Mouse (Mus musculus) embryonic facial prominence, embryonic 10.5 days (tissue): ENCODE measurements at regions not wholly inside any gene's neighbourhood (a gene's known extent, or its start where the extent isn't known, plus 50 kb on each side); places are given as distances from the start of the nearest gene placed in this dataset.

ENCODE experiments used
- DNase-seq: peaks from one replicate; pipeline ENCODE4 v3.0.0-alpha.2; 2017; ENCODE audit warnings: low spot score
- H3K27ac ChIP-seq: fragments of 300-500 bp; sonication (generic); replicated peaks from 2 replicates; pipeline ENCODE4 v1.5.1; 2016; ENCODE audit warnings: mild to moderate bottlenecking
- H3K27me3 ChIP-seq: fragments of 300-500 bp; sonication (generic); replicated peaks from 2 replicates; pipeline ENCODE4 v1.6.1; 2016; ENCODE audit warnings: low read depth, mild to moderate bottlenecking; ENCODE audit not compliant: poor library complexity, severe bottlenecking
- H3K36me3 ChIP-seq: fragments of 300-500 bp; sonication (generic); replicated peaks from 2 replicates; pipeline ENCODE4 v1.6.1; 2016; ENCODE audit warnings: mild to moderate bottlenecking, moderate library complexity
- H3K4me1 ChIP-seq: fragments of 300-500 bp; sonication (generic); 2 replicates; pipeline ENCODE4 v1.6.1; 2016
- H3K4me3 ChIP-seq: fragments of 300-500 bp; sonication (generic); 2 replicates; pipeline ENCODE4 v1.5.1; 2016; ENCODE audit warnings: mild to moderate bottlenecking, moderate library complexity
- H3K9me3 ChIP-seq: fragments of 300-500 bp; sonication (generic); 2 replicates; pipeline ENCODE4 v1.6.1; 2016; ENCODE audit warnings: mild to moderate bottlenecking
- WGBS: fragments of 180-500 bp; shearing (Covaris S2); methylation state at CpG from one replicate; pipeline ENCODE4 v1.1.7; 2016; 5-methylcytosine and 5-hydroxymethylcytosine counted together

GRCm38 (mm10) chr3:148413027-148413426 is 577.3 kb downstream of the Adgrl2 start:
- DNase-seq: no peak
- Histone ChIP-seq H3K4me1 (peaks cover 6% of the 10 kb centered on the region), H3K27me3 (no peaks in the 10 kb centered on the region), H3K4me3 (no peak overlapping the region), H3K36me3 (no peaks in the 10 kb centered on the region), H3K9me3 (no peaks in the 10 kb centered on the region), H3K27ac (no peak overlapping the region)
- 87% methylated on average over 1 of the region's 1 CpGs for WGBS

GRCm38 (mm10) chr3:148412191-148412590 is 578.2 kb downstream of the Adgrl2 start:
- Histone ChIP-seq H3K27me3 (no peaks in the 10 kb centered on the region), H3K4me1 (no peaks in the 10 kb centered on the region), H3K36me3 (no peaks in the 10 kb centered on the region), H3K9me3 (no peaks in the 10 kb centered on the region), H3K4me3 (no peak overlapping the region), H3K27ac (no peak overlapping the region)
- no peak for DNase-seq
- 70% methylated on average over 1 of the region's 1 CpGs for WGBS

GRCm38 (mm10) chr3:148398349-148398748 is 592.0 kb downstream of the Adgrl2 start:
- 13% methylated on average over 7 of the region's 7 CpGs for WGBS
- peaks cover 20% of the 10 kb centered on the region for H3K4me1 ChIP-seq
- H3K27ac ChIP-seq: no peak overlapping the region
- no peak overlapping the region for H3K4me3 ChIP-seq
- no peaks in the 10 kb centered on the region for H3K36me3 ChIP-seq
- H3K27me3 ChIP-seq: no peaks in the 10 kb centered on the region
- no peaks in the 10 kb centered on the region for H3K9me3 ChIP-seq
- DNase-seq: peak; percentile 39

GRCm38 (mm10) chr3:148387550-148387949 is 602.8 kb downstream of the Adgrl2 start:
- peak overlapping the region; percentile 60; the same call in 1 of the 2 replicates for H3K27ac ChIP-seq
- WGBS: 69% methylated on average over 6 of the region's 6 CpGs

GRCm38 (mm10) chr3:148385712-148386111 is 604.6 kb downstream of the Adgrl2 start:
- H3K9me3 ChIP-seq: no peaks in the 10 kb centered on the region
- H3K36me3 ChIP-seq: no peaks in the 10 kb centered on the region
- H3K4me3 ChIP-seq: no peak overlapping the region
- no peak for DNase-seq
- no peak overlapping the region for H3K27ac ChIP-seq
- 92% methylated on average over 7 of the region's 7 CpGs for WGBS
- H3K27me3 ChIP-seq: no peaks in the 10 kb centered on the region
- peaks cover 25% of the 10 kb centered on the region for H3K4me1 ChIP-seq

More at GRCm38 (mm10) chr3:148387550-148387949, 602.8 kb downstream of the Adgrl2 start:
- Histone ChIP-seq H3K9me3 (no peaks in the 10 kb centered on the region), H3K36me3 (no peaks in the 10 kb centered on the region), H3K4me3 (no peak overlapping the region), H3K27me3 (no peaks in the 10 kb centered on the region), H3K4me1 (peaks cover 25% of the 10 kb centered on the region)
- DNase-seq: no peak

- no peaks in the 10 kb centered on the region for H3K9me3 ChIP-seq
- 96% methylated on average over 1 of the region's 1 CpGs for WGBS
- no peak overlapping the region for H3K4me3 ChIP-seq
- no peaks in the 10 kb centered on the region for H3K27me3 ChIP-seq
- H3K36me3 ChIP-seq: no peaks in the 10 kb centered on the region
- no peak for DNase-seq
- H3K4me1 ChIP-seq: no peaks in the 10 kb centered on the region
- H3K27ac ChIP-seq: no peak overlapping the region
Observed at GRCm38 (mm10) chr3:148381057-148381456, 609.3 kb downstream of the Adgrl2 start.

GRCm38 (mm10) chr3:148363331-148363730 is 627.0 kb downstream of the Adgrl2 start:
- H3K4me3 ChIP-seq: no peak overlapping the region
- WGBS: 93% methylated on average over 5 of the region's 5 CpGs
- no peaks in the 10 kb centered on the region for H3K9me3 ChIP-seq
- H3K27me3 ChIP-seq: 0 out of 2 replicates have a peak, but pooled peaks cover 5% of the 10 kb centered on the region
- H3K4me1 ChIP-seq: peaks cover 5% of the 10 kb centered on the region; the same call in 1 of the 2 replicates
- no peak overlapping the region for H3K27ac ChIP-seq
- DNase-seq: no peak
- no peaks in the 10 kb centered on the region for H3K36me3 ChIP-seq

GRCm38 (mm10) chr3:148362453-148362864 is 627.9 kb downstream of the Adgrl2 start:
- DNase-seq: no peak
- Histone ChIP-seq H3K9me3 (no peaks in the 10 kb centered on the region), H3K36me3 (no peaks in the 10 kb centered on the region), H3K27ac (no peak overlapping the region), H3K4me3 (no peak overlapping the region), H3K4me1 (peaks cover 5% of the 10 kb centered on the region; the same call in 1 of the 2 replicates), H3K27me3 (0 out of 2 replicates have a peak, but pooled peaks cover 4% of the 10 kb centered on the region)
- 37% methylated on average over 2 of the region's 2 CpGs for WGBS

GRCm38 (mm10) chr3:148343633-148344361 is 646.6 kb downstream of the Adgrl2 start:
- Histone ChIP-seq H3K9me3 (no peaks in the 10 kb centered on the region), H3K4me3 (peak overlapping the region; percentile 4; the same call in 1 of the 2 replicates), H3K4me1 (peaks cover 22% of the 10 kb centered on the region), H3K36me3 (no peaks in the 10 kb centered on the region), H3K27ac (peak overlapping the region; percentile 76), H3K27me3 (0 out of 2 replicates have a peak, but pooled peaks cover 4% of the 10 kb centered on the region)
- 5% methylated on average over 10 of the region's 10 CpGs for WGBS
- DNase-seq: peak; percentile 59

- H3K36me3 ChIP-seq: no peaks in the 10 kb centered on the region
- peak overlapping the region; percentile 76 for H3K27ac ChIP-seq
- peak overlapping the region; percentile 4; the same call in 1 of the 2 replicates for H3K4me3 ChIP-seq
- DNase-seq: peak; percentile 75
- no peaks in the 10 kb centered on the region for H3K9me3 ChIP-seq
- 2% methylated on average over 3 of the region's 3 CpGs for WGBS
- 0 out of 2 replicates have a peak, but pooled peaks cover 4% of the 10 kb centered on the region for H3K27me3 ChIP-seq
- peaks cover 22% of the 10 kb centered on the region for H3K4me1 ChIP-seq
Observed at GRCm38 (mm10) chr3:148343256-148343632, 647.1 kb downstream of the Adgrl2 start.

- Histone ChIP-seq H3K9me3 (no peaks in the 10 kb centered on the region), H3K27me3 (0 out of 2 replicates have a peak, but pooled peaks cover 4% of the 10 kb centered on the region), H3K4me3 (no peak overlapping the region), H3K4me1 (peaks cover 52% of the 10 kb centered on the region), H3K36me3 (no peaks in the 10 kb centered on the region), H3K27ac (no peak overlapping the region)
- 90% methylated on average over 2 of the region's 2 CpGs for WGBS
- DNase-seq: no peak
Observed at GRCm38 (mm10) chr3:148339258-148339657, 651.1 kb downstream of the Adgrl2 start.

- Histone ChIP-seq H3K4me3 (no peak overlapping the region), H3K27me3 (0 out of 2 replicates have a peak, but pooled peaks cover 4% of the 10 kb centered on the region), H3K27ac (peak overlapping the region; percentile 79), H3K36me3 (no peaks in the 10 kb centered on the region), H3K4me1 (peaks cover 30% of the 10 kb centered on the region), H3K9me3 (no peaks in the 10 kb centered on the region)
- peak; percentile 70 for DNase-seq
- WGBS: 29% methylated on average over 6 of the region's 6 CpGs
Observed at GRCm38 (mm10) chr3:148336640-148337039, 653.7 kb downstream of the Adgrl2 start.

GRCm38 (mm10) chr3:148336091-148336511 is 654.3 kb downstream of the Adgrl2 start:
- peaks cover 30% of the 10 kb centered on the region for H3K4me1 ChIP-seq
- no peaks in the 10 kb centered on the region for H3K36me3 ChIP-seq
- 0 out of 2 replicates have a peak, but pooled peaks cover 4% of the 10 kb centered on the region for H3K27me3 ChIP-seq
- WGBS: 26% methylated on average over 15 of the region's 15 CpGs
- DNase-seq: peak; percentile 78
- H3K27ac ChIP-seq: peak overlapping the region; percentile 79
- H3K4me3 ChIP-seq: peak overlapping the region; percentile 20; the same call in 1 of the 2 replicates
- no peaks in the 10 kb centered on the region for H3K9me3 ChIP-seq
